Mouse (Mus musculus): ENCODE measurements around the gene Ext2.

Ext2 gene

GRCm38 (mm10) chr2:93677231-93677630 is 145.1 kb downstream of the Ext2 start:
- DNase-seq (ENCODE audit: low read depth, low spot score), result no peak

DNA sequence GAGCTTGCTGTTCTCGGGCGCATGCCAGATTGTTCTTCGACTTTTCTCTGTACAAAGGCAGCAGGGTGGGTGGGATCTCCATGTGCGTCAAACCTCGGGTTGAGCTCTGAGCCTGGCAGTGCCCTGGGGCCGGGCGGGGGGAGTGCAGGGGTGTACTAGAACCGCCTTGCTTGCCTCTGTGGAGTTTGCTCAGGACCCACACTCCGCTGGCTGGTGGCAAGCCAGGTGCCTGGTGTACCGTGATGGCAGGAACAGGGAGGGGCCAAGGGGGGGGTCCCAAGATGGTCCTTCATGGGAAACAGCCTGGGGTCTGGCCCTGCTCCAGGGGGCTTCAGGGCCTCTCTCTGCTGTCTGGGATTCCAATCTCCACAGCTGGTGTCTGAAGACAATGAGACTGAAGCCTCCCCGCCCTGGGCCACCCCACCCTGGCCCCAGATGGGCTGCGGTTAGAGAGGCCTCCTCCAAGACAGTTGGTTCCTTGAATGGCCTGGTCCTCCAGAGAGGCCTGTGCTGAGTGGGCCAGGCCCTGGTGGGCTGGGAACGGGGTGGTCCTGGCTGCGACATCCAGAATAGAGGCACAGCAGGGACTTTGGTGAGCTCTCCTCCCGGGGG is 150.7 kb downstream of the Ext2 start:
- no peak for DNase-seq (ENCODE audit: low read depth, low spot score)

- no peak for DNase-seq (ENCODE audit: low read depth, low spot score)
Observed at GRCm38 (mm10) chr2:93666146-93666858, 156.1 kb downstream of the Ext2 start.

- DNase-seq (ENCODE audit: low read depth, low spot score), result no peak
Observed at GRCm38 (mm10) chr2:93665472-93665871, 156.9 kb downstream of the Ext2 start.

DNA sequence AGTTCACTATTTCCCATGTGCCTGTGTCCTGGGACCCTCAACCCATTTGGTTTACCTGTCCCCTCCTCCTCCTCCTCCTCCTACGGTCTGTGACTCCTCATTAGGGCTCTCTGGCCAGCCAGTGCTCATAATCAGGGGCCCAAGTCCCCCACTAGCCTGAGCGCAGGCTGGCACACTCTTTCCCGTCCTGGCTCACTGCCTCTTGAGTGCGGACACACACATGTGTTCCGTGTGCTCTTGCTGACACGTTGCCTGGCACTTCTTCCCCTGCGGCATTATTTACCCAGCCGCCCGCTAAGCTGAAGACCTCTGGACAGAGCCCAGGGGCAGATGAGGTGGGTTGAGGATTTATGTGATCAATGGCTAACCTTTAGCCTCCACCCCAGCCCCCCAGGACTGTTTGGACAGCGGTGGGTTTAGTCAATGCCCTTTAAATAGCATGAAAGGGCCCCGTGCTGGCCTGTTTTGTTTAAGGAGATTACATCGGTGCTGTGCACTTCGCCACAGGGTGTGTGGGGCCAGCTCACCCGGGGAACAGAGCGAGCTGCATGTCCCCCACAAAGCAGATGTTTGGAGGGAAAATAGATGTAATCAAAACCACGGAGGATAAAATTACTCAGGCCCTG is 160.0 kb downstream of the Ext2 start:
- no peak for DNase-seq (ENCODE audit: low read depth, low spot score)

DNA sequence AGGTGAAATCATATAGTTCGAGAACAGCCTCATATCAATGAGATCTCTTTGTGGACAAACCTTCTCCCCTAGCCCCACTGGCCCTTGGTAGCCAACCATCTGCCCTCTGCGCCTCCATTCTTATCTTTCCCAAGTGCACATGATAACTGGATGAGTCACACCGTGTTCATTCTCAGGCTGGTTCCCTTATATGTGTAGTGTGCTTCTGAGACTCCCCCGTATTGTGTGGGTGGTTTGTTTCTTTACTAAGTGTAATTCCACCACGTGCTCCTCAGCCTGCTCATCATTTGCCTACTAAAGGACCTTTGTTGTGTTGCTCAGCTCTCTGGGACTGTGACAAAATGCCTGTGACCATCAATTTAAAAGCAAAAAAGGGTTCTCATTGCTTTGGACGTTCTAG is 161.3 kb downstream of the Ext2 start:
- DNase-seq (ENCODE audit: low read depth, low spot score), result no peak

GRCm38 (mm10) chr2:93659705-93660308 is 162.6 kb downstream of the Ext2 start:
- DNase-seq (ENCODE audit: low read depth, low spot score), result no peak

DNA sequence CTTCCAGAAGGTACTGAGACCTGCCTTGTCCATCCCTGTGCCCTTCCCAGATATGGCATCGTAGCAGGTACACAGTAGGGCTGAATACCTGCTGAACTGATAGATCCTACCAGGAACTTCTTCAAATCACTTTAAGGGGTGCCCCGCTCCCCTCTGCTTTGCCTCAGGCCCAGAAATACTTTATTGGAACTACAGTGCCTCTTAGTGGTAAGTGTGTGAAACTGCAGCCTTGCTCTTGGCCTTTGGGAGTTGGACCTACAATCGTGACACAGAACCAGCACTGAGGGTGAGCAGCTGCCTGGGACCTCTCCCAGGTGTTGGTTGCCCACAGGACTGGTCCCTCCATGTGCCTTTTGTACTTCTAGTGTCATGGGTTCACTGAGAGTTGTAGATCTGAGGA is 163.4 kb downstream of the Ext2 start:
- DNase-seq (ENCODE audit: low read depth, low spot score), result no peak

DNA sequence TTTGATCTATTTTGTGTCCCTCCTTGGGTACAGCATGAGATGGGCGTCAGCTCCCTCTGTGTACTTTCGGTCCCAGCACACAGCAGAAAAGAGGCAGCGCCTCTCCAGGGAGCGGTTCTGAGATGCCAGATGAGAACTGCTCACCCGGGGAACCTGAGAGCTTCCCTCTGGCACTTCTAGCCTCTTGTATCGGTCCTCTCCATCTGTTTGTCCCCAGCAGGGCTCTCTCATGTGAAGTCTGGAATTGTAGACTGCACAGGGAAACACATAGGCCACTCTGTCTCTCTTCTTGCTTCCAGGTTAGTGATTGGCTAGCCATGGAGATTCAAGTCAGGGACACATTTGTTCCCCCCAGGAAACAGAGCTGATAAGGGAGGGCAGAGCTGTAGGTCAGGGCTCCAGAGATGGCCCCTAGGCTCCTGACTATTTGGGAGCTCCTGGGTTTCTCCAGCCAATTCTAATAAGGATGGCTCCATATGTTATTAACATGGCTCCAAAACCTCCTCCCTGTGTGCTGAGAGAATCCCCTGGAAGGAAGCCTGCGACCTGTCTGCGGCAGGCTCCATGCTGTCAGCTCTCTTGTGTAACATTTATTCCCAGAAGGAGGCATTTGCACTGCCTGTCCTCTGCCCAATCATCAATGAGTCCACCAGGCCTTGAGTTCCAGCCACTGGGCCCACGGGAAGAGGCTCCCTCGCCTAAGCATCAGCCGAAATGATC is 167.9 kb downstream of the Ext2 start:
- DNase-seq (ENCODE audit: low read depth, low spot score), result no peak

DNA sequence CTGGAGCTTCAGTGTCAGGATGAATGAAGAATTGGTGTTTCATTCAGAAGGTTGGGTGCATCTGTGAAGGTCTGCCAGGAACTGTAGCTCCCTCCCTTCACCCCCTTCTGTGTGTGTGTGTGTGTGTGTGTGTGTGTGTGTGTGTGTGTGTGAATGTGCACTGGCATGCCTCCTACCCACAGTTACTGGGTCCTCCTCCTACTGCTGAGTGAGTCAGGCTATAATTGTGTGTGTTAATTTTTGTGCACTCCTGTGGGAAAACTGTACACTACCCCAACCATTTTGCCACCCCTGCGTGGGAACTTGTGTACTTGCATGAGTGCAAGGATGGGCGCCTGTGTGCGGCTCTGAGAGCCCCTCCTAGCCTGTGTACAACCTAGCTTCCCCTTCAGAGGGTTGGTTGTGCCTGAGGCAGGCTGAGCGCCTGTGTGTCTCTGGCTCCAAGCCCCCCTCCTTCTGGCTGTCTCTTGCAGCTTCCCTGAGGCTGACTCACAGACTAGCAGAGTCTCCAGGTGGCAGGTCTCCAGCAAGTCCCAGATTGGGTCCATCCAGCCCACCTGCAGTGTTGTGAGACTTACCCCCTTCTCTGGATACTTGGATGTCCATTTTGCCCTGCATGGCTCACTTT is 173.0 kb downstream of the Ext2 start:
- no peak for DNase-seq (ENCODE audit: low read depth, low spot score)

GRCm38 (mm10) chr2:93647924-93648575 is 174.3 kb downstream of the Ext2 start:
- no peak for DNase-seq (ENCODE audit: low read depth, low spot score)

DNA sequence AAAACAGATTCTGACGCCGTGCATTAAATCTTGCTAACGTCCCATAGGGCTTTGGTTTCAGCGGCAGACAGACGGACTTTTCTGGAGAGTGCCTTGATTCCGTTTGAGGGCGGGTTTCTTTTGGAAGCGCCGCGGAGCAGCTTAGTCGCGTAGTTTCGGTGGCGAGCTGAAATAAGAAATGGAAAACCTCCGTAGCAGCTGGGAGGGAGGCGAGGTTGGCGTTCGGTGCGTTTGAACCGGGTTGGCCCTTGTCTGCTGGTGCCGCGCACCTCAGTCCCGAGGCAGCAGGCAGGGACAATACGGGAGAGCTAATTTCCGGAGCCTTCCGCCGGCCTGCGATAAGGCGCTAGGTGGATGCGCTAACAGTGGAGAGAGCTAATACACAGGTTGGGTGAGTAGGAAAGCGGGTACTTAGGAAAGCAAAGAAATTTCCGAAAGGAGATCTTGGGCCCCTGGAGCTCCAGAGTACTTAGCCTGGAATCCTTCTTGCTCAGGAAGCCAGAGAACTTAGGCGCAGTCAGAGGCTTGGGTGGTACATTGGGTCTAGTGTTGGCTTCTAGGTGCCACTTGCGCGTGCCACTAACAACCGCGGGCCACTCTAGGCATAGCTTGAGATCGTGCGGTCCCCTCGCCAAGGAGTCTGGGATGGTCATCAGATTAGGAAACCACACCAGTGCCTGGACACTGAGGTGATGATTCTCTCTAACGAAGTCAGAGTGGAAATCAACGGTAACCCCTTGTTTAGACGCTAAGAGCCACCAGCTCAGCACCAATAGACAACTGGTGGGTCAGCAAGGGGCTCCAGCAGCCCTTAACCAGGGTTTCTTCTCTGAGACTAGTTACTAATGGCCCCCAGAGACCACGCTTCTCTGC is 175.1 kb downstream of the Ext2 start:
- DNase-seq (ENCODE audit: low read depth, low spot score), result no peak

- DNase-seq (ENCODE audit: low read depth, low spot score), result no peak
Observed at GRCm38 (mm10) chr2:93645626-93646320, 176.6 kb downstream of the Ext2 start.

- DNase-seq (ENCODE audit: low read depth, low spot score), result no peak
Observed at GRCm38 (mm10) chr2:93645197-93645596, 177.2 kb downstream of the Ext2 start.

DNA sequence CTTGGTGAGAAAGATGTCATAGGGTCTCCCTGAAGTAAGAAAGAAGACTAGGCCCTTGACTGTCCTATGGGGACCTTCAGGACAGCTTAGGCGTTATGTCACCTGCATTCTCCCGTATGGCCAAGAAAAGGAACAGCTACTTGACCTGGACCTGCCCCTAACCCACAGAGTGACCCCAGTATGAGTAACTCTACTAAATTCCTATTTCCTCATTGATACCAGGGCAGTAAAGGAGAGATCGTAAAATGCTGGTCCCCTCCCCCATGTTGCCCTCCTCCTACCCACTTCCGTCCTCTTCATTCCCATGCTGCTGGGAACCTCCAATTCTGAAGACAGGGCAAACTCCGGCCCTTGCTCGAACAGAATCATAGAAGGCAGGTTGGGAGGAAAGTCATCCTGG is 177.6 kb downstream of the Ext2 start:
- no peak for DNase-seq (ENCODE audit: low read depth, low spot score)

DNA sequence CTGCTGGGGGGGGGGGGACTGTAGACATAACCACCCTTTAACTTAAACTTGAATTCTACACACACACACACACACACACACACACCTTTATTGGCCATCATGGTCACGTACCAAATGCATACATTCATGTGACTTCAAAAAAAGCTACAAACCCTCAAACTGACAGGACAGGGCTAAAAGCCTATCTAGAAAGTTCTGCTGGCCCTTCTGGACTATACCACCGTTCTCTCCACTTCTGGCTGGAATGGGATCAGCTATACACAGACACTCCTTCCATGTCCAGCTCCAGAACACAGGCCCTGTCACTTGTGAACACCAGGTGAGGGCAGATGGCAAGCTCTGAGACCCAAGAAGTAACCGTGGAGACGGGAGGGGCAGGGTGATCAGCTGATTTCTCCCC is 178.1 kb downstream of the Ext2 start:
- no peak for DNase-seq (ENCODE audit: low read depth, low spot score)

GRCm38 (mm10) chr2:93643403-93643780 is 179.0 kb downstream of the Ext2 start:
- DNase-seq (ENCODE audit: low read depth, low spot score), result no peak

GRCm38 (mm10) chr2:93634609-93635008 is 187.8 kb downstream of the Ext2 start:
- no peak for DNase-seq (ENCODE audit: low read depth, low spot score)

- no peak for DNase-seq (ENCODE audit: low read depth, low spot score)
Observed at GRCm38 (mm10) chr2:93624665-93625408, 197.5 kb downstream of the Ext2 start.

Measured in embryo, embryonic 11.5 days (tissue).